Mouse (Mus musculus): ENCODE measurements around the gene Hdhd3. TPM values are rescaled to one million over a fixed set of nuclear protein-coding genes. Genes with fewer than 3 reads are reported as not detected.
A peak's percentile ranks its signal among the peaks of the same experiment; 100 is the strongest.

The Hdhd3 gene
- 16.5 TPM in 2 replicates for polyA plus RNA-seq (2014; fragmentation: Nextera tagmentation; extraction: Ambion mirVana)

GRCm38 (mm10) chr4:62503374-62503970, at the start of gene Hdhd3:
Gene Hdhd3 (minus strand): TSS chr4:62503467.
- H3K36me3 ChIP-seq (ENCODE audit: control insufficient read depth, insufficient read depth, low read length): peaks cover 9% of the 10 kb centered on the region
- peaks cover 3% of the 10 kb centered on the region; the same call in 1 of the 2 replicates for H3K4me1 ChIP-seq (ENCODE audit: control insufficient read depth, insufficient read depth, low read length)
- no peaks in the 10 kb centered on the region for H3K27me3 ChIP-seq (ENCODE audit: control insufficient read depth, insufficient read depth, low read length)
- DNase-seq (ENCODE audit: low spot score) (no peak), ATAC-seq (ENCODE audit: insufficient number of reproducible peaks, low FRiP score, low TSS enrichment, low read depth) (no peak)
- no peak within 1 kb of the TSS for H3K27ac ChIP-seq (replicated peaks; ENCODE audit: low read depth, low read length)
- no peaks in the 10 kb centered on the region for H3K9me3 ChIP-seq (ENCODE audit: control insufficient read depth, low read length)
- H3K4me3 ChIP-seq (ENCODE audit: low read depth, low read length): peak within 1 kb of the TSS; percentile 81
- H3K9ac ChIP-seq (ENCODE audit: low read length): peak within 1 kb of the TSS; percentile 80
- H3K4me2 ChIP-seq (ENCODE audit: low read depth, severe bottlenecking): peak within 1 kb of the TSS; percentile 63; the same call in 1 of the 2 replicates
- WGBS: 76% methylated on average over 3 of the region's 3 CpGs

DNA sequence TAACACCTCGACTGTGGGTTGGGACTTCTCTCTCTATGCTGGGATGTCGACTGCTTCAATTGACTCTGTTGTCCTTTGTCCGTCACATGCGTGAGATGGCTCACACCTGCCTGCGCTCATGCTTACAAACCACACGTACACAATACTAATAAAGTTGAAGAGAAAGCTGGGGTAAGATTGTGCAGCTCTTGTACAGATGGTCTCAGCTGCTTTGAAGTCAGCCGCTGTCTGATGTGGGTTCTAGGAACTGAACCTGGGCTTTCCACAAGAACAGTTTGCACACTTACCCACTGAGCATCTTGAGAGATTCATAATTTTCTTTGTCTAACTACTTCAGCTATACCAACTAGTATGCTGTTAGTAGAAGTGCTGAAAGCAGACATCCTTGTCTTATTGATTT, 48.7 kb upstream of the Hdhd3 start:
- H3K27ac ChIP-seq (replicated peaks; ENCODE audit: low read depth, low read length): no peak overlapping the region
- H3K4me2 ChIP-seq (ENCODE audit: low read depth, severe bottlenecking): no peak overlapping the region
- no peaks in the 10 kb centered on the region for H3K4me1 ChIP-seq (ENCODE audit: control insufficient read depth, insufficient read depth, low read length)
- no peaks in the 10 kb centered on the region for H3K36me3 ChIP-seq (ENCODE audit: control insufficient read depth, insufficient read depth, low read length)
- no peak for ATAC-seq (ENCODE audit: insufficient number of reproducible peaks, low FRiP score, low TSS enrichment, low read depth)
- no peak for DNase-seq (ENCODE audit: low spot score)
- H3K4me3 ChIP-seq (ENCODE audit: low read depth, low read length): no peak overlapping the region
- no peak overlapping the region for H3K9ac ChIP-seq (ENCODE audit: low read length)
- no peaks in the 10 kb centered on the region for H3K27me3 ChIP-seq (ENCODE audit: control insufficient read depth, insufficient read depth, low read length)
- no peaks in the 10 kb centered on the region for H3K9me3 ChIP-seq (ENCODE audit: control insufficient read depth, low read length)
- WGBS: 87% methylated on average over 7 of the region's 7 CpGs

DNA sequence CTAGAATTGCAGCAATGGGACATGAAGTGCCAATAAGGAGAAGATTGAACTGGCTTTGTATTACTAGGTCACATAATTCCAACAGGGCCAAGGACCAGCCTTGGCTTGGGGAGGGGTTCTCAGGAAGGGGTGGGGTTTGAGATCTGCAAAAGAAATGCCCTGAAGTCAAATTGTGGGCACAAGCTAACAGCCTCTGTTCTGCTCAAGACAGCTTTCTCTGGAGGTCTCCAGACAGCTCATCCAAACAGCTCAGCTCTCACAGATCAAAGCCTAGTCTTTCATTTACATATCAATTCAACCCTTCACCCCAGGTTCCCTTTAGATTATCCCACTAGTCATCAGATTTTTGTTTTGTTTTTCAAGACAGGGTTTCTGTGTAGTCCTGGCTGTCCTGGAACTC, 41.5 kb upstream of the Hdhd3 start:
- ATAC-seq (ENCODE audit: insufficient number of reproducible peaks, low FRiP score, low TSS enrichment, low read depth): no peak
- no peak overlapping the region for H3K4me2 ChIP-seq (ENCODE audit: low read depth, severe bottlenecking)
- DNase-seq (ENCODE audit: low spot score): no peak
- no peaks in the 10 kb centered on the region for H3K4me1 ChIP-seq (ENCODE audit: control insufficient read depth, insufficient read depth, low read length)
- no peak overlapping the region for H3K9ac ChIP-seq (ENCODE audit: low read length)
- H3K9me3 ChIP-seq (ENCODE audit: control insufficient read depth, low read length): no peaks in the 10 kb centered on the region
- H3K27ac ChIP-seq (replicated peaks; ENCODE audit: low read depth, low read length): no peak overlapping the region
- no peaks in the 10 kb centered on the region for H3K27me3 ChIP-seq (ENCODE audit: control insufficient read depth, insufficient read depth, low read length)
- H3K36me3 ChIP-seq (ENCODE audit: control insufficient read depth, insufficient read depth, low read length): no peaks in the 10 kb centered on the region
- H3K4me3 ChIP-seq (ENCODE audit: low read depth, low read length): no peak overlapping the region

DNA sequence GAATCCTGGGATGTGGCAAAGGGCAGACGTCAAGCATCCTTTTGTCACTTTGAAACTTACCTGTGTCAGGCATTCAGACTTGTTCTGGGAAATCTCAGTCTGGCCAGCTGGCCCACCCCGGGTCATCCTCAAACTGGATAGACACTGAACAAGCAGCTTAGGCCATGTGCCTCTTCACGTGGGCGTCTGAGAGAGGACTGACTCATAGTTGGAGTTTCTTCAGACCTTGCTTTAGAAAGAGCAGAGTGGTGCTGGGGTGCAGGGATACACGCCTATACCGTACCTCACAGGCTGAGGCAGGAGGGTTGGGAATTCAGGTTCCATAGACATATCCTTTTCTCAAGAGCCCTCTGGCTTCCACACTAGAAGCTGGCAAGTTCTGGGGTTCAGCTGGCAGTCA, 40.5 kb upstream of the Hdhd3 start:
- no peaks in the 10 kb centered on the region for H3K27me3 ChIP-seq (ENCODE audit: control insufficient read depth, insufficient read depth, low read length)
- DNase-seq (ENCODE audit: low spot score): no peak
- H3K9me3 ChIP-seq (ENCODE audit: control insufficient read depth, low read length): no peaks in the 10 kb centered on the region
- no peak for ATAC-seq (ENCODE audit: insufficient number of reproducible peaks, low FRiP score, low TSS enrichment, low read depth)
- no peak overlapping the region for H3K9ac ChIP-seq (ENCODE audit: low read length)
- H3K4me2 ChIP-seq (ENCODE audit: low read depth, severe bottlenecking): no peak overlapping the region
- no peak overlapping the region for H3K27ac ChIP-seq (replicated peaks; ENCODE audit: low read depth, low read length)
- no peaks in the 10 kb centered on the region for H3K4me1 ChIP-seq (ENCODE audit: control insufficient read depth, insufficient read depth, low read length)
- no peaks in the 10 kb centered on the region for H3K36me3 ChIP-seq (ENCODE audit: control insufficient read depth, insufficient read depth, low read length)
- H3K4me3 ChIP-seq (ENCODE audit: low read depth, low read length): no peak overlapping the region
- 86% methylated on average over 6 of the region's 6 CpGs for WGBS

DNA sequence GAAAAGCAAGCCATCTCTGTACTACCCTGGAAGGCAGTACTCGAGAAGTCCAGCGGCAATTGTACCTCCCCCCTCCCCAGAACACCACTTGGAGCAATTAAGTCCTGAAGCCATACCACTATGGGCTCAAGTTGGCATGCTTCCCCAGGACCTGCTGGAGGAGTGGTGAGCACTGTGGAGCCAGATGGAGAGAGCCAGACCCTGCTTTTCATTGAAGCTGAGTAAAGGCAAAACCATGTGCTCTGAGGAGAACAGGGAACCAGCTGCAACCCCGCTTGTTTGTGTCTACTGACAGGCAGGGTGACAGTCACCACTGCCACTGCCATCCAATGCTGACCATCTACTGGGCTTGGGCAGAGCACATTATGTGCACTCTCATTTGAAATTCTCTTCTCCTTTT, 38.5 kb upstream of the Hdhd3 start:
- Histone ChIP-seq H3K27me3 (ENCODE audit: control insufficient read depth, insufficient read depth, low read length) (no peaks in the 10 kb centered on the region), H3K27ac (replicated peaks; ENCODE audit: low read depth, low read length) (no peak overlapping the region), H3K4me2 (ENCODE audit: low read depth, severe bottlenecking) (no peak overlapping the region), H3K4me1 (ENCODE audit: control insufficient read depth, insufficient read depth, low read length) (no peaks in the 10 kb centered on the region), H3K9ac (ENCODE audit: low read length) (no peak overlapping the region), H3K36me3 (ENCODE audit: control insufficient read depth, insufficient read depth, low read length) (no peaks in the 10 kb centered on the region), H3K9me3 (ENCODE audit: control insufficient read depth, low read length) (no peaks in the 10 kb centered on the region), H3K4me3 (ENCODE audit: low read depth, low read length) (no peak overlapping the region)
- 72% methylated on average over 3 of the region's 3 CpGs for WGBS
- DNase-seq (ENCODE audit: low spot score): no peak
- no peak for ATAC-seq (ENCODE audit: insufficient number of reproducible peaks, low FRiP score, low TSS enrichment, low read depth)

DNA sequence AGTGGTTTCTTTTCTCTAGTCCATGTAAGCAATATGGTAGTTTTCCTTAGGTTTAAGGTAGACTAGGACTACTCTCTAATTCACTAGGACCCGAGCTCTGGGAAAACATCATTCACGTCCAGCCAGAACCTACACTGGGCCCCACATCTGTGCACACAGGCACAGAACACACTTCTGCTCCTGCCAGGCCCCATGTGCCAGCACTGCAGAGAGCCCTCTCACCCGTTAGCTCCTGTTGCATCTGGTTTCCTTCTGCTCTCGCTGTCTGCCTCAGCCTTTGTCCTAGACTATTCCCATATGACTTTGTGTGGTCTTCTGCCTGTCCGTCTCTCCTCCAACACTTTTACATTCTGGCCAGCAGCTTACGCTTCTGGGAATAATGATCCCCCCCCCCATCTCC, 30.5 kb upstream of the Hdhd3 start:
- H3K9ac ChIP-seq (ENCODE audit: low read length): no peak overlapping the region
- H3K27me3 ChIP-seq (ENCODE audit: control insufficient read depth, insufficient read depth, low read length): no peaks in the 10 kb centered on the region
- no peak overlapping the region for H3K4me3 ChIP-seq (ENCODE audit: low read depth, low read length)
- H3K36me3 ChIP-seq (ENCODE audit: control insufficient read depth, insufficient read depth, low read length): no peaks in the 10 kb centered on the region
- DNase-seq (ENCODE audit: low spot score) (no peak), ATAC-seq (ENCODE audit: insufficient number of reproducible peaks, low FRiP score, low TSS enrichment, low read depth) (no peak)
- H3K4me1 ChIP-seq (ENCODE audit: control insufficient read depth, insufficient read depth, low read length): no peaks in the 10 kb centered on the region
- H3K27ac ChIP-seq (replicated peaks; ENCODE audit: low read depth, low read length): no peak overlapping the region
- H3K4me2 ChIP-seq (ENCODE audit: low read depth, severe bottlenecking): no peak overlapping the region
- H3K9me3 ChIP-seq (ENCODE audit: control insufficient read depth, low read length): no peaks in the 10 kb centered on the region
- WGBS: 66% methylated on average over 6 of the region's 6 CpGs

DNA sequence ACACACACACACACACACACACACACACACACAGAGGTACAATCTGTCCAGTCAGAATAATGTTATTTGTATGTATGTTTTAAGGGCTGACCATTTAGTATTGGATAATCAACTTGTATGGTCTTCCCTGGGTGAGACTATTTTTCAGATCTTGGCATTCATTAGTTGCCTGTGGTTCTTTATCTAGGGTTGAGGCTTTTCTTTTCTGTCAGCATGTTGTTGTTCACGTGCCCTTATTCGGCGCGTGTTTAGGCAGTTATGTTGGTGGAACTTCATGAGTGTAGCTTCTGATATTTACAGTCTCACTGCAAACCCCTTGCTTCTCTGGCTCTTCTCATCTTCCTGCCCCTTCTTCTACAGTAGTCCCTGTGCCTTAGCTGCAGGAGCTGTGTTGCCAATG, 24.4 kb upstream of the Hdhd3 start:
- no peak overlapping the region for H3K4me3 ChIP-seq (ENCODE audit: low read depth, low read length)
- no peak overlapping the region for H3K9ac ChIP-seq (ENCODE audit: low read length)
- H3K9me3 ChIP-seq (ENCODE audit: control insufficient read depth, low read length): no peaks in the 10 kb centered on the region
- no peak for ATAC-seq (ENCODE audit: insufficient number of reproducible peaks, low FRiP score, low TSS enrichment, low read depth)
- peaks cover 9% of the 10 kb centered on the region for H3K4me1 ChIP-seq (ENCODE audit: control insufficient read depth, insufficient read depth, low read length)
- no peak overlapping the region for H3K27ac ChIP-seq (replicated peaks; ENCODE audit: low read depth, low read length)
- no peak overlapping the region for H3K4me2 ChIP-seq (ENCODE audit: low read depth, severe bottlenecking)
- 81% methylated on average over 4 of the region's 4 CpGs for WGBS
- no peaks in the 10 kb centered on the region for H3K27me3 ChIP-seq (ENCODE audit: control insufficient read depth, insufficient read depth, low read length)
- H3K36me3 ChIP-seq (ENCODE audit: control insufficient read depth, insufficient read depth, low read length): no peaks in the 10 kb centered on the region; the same call in 1 of the 2 replicates
- no peak for DNase-seq (ENCODE audit: low spot score)

- WGBS: 57% methylated on average over 2 of the region's 2 CpGs
- DNase-seq (ENCODE audit: low spot score) (no peak), ATAC-seq (ENCODE audit: insufficient number of reproducible peaks, low FRiP score, low TSS enrichment, low read depth) (no peak)
- Histone ChIP-seq H3K4me1 (ENCODE audit: control insufficient read depth, insufficient read depth, low read length) (peaks cover 9% of the 10 kb centered on the region), H3K9ac (ENCODE audit: low read length) (no peak overlapping the region), H3K36me3 (ENCODE audit: control insufficient read depth, insufficient read depth, low read length) (peaks cover 2% of the 10 kb centered on the region; the same call in 1 of the 2 replicates), H3K27ac (replicated peaks; ENCODE audit: low read depth, low read length) (no peak overlapping the region), H3K4me3 (ENCODE audit: low read depth, low read length) (no peak overlapping the region), H3K9me3 (ENCODE audit: control insufficient read depth, low read length) (no peaks in the 10 kb centered on the region), H3K4me2 (ENCODE audit: low read depth, severe bottlenecking) (no peak overlapping the region), H3K27me3 (ENCODE audit: control insufficient read depth, insufficient read depth, low read length) (no peaks in the 10 kb centered on the region)
Measured at GRCm38 (mm10) chr4:62526256-62526655, 23.0 kb upstream of the Hdhd3 start.

- Histone ChIP-seq H3K4me2 (ENCODE audit: low read depth, severe bottlenecking) (peak overlapping the region; percentile 8; the same call in 1 of the 2 replicates), H3K4me3 (ENCODE audit: low read depth, low read length) (peak overlapping the region; percentile 68), H3K9ac (ENCODE audit: low read length) (no peak overlapping the region; the same call in 1 of the 2 replicates), H3K4me1 (ENCODE audit: control insufficient read depth, insufficient read depth, low read length) (peaks cover 9% of the 10 kb centered on the region), H3K27me3 (ENCODE audit: control insufficient read depth, insufficient read depth, low read length) (no peaks in the 10 kb centered on the region), H3K27ac (replicated peaks; ENCODE audit: low read depth, low read length) (no peak overlapping the region), H3K9me3 (ENCODE audit: control insufficient read depth, low read length) (no peaks in the 10 kb centered on the region), H3K36me3 (ENCODE audit: control insufficient read depth, insufficient read depth, low read length) (peaks cover 2% of the 10 kb centered on the region; the same call in 1 of the 2 replicates)
- DNase-seq (ENCODE audit: low spot score): no peak
- 2% methylated on average over 10 of the region's 10 CpGs for WGBS
- no peak for ATAC-seq (ENCODE audit: insufficient number of reproducible peaks, low FRiP score, low TSS enrichment, low read depth)
Measured at GRCm38 (mm10) chr4:62525489-62525811, 22.2 kb upstream of the Hdhd3 start.

All from limb, embryonic 11.5 days (tissue).